Mouse (Mus musculus) lung, embryonic 15.5 days (tissue): ENCODE measurements at regions not wholly inside any gene's neighbourhood (a gene's known extent, or its start where the extent isn't known, plus 50 kb on each side); places are given as distances from the start of the nearest gene placed in this dataset.

Source experiments
- ATAC-seq: fragments of 200-750 bp; cut with Nextera tagmentation; 2 replicates; pipeline ENCODE4 v1.8.0; 2017; ENCODE audit warnings: moderate number of reproducible peaks, borderline replicate concordance; ENCODE audit not compliant: low FRiP score, low TSS enrichment; ENCODE audit errors: extremely low read depth
- H3K27ac ChIP-seq: fragments of 300-500 bp; sonication (generic); 2 replicates; pipeline ENCODE4 v1.5.1; 2015; ENCODE audit warnings: moderate library complexity, mild to moderate bottlenecking, inconsistent platforms
- H3K27me3 ChIP-seq: fragments of 300-500 bp; sonication (generic); 2 replicates; pipeline ENCODE4 v1.6.1; 2015; ENCODE audit warnings: inconsistent platforms
- H3K36me3 ChIP-seq: fragments of 300-500 bp; sonication (generic); 2 replicates; pipeline ENCODE4 v1.6.1; 2015; ENCODE audit warnings: inconsistent platforms
- H3K4me1 ChIP-seq: fragments of 300-500 bp; sonication (generic); 2 replicates; pipeline ENCODE4 v1.6.1; 2015; ENCODE audit warnings: inconsistent platforms
- H3K4me2 ChIP-seq: fragments of 300-500 bp; sonication (generic); 2 replicates; pipeline ENCODE4 v1.6.1; 2015; ENCODE audit warnings: inconsistent platforms, mild to moderate bottlenecking, moderate library complexity
- H3K4me3 ChIP-seq: fragments of 300-500 bp; sonication (generic); 2 replicates; pipeline ENCODE4 v1.5.1; 2015; ENCODE audit warnings: mild to moderate bottlenecking, inconsistent platforms
- H3K9ac ChIP-seq: fragments of 300-500 bp; sonication (generic); 2 replicates; pipeline ENCODE4 v1.6.1; 2015; ENCODE audit warnings: inconsistent platforms
- H3K9me3 ChIP-seq: fragments of 300-500 bp; sonication (generic); 2 replicates; pipeline ENCODE4 v1.6.1; 2016; ENCODE audit warnings: inconsistent platforms
- WGBS: fragments of 180-500 bp; shearing (Covaris S2); methylation state at CpG from one replicate; pipeline ENCODE4 v1.1.7; 2015; 5-methylcytosine and 5-hydroxymethylcytosine counted together

- Histone ChIP-seq H3K4me1 (no peaks in the 10 kb centered on the region), H3K9ac (no peak overlapping the region), H3K36me3 (no peaks in the 10 kb centered on the region), H3K9me3 (no peaks in the 10 kb centered on the region), H3K27ac (no peak overlapping the region), H3K4me3 (no peak overlapping the region), H3K4me2 (no peak overlapping the region), H3K27me3 (no peaks in the 10 kb centered on the region)
- no peak for ATAC-seq
- 80% methylated on average over 2 of the region's 2 CpGs for WGBS
Observed at GRCm38 (mm10) chr12:6046110-6046509, 670.6 kb upstream of the Klhl29 start.

DNA sequence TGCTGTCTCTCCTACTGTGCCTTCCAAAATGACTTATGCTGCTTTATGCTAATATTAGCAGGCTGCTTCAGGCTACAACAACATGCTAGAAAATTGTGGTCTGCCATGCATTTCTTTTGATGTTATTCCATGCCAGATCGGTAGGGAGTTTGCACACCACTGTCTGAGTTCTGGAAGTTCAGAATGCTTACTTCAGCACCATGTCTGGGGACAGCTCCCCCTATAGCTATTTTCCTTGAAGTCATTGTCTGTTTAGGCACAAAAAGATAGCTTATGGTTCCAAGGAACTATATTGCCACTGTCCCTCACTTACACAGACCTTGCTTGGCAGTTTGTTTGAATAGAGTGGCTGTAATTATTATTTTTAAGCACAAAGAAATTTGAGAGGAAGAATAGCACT lies 666.8 kb upstream of the Klhl29 start:
- WGBS: 15% methylated on average over 1 of the region's 1 CpGs
- H3K9ac ChIP-seq: no peak overlapping the region
- no peak for ATAC-seq

GRCm38 (mm10) chr12:6024111-6024510 lies 648.6 kb upstream of the Klhl29 start:
- no peaks in the 10 kb centered on the region for H3K4me1 ChIP-seq
- H3K27me3 ChIP-seq: no peaks in the 10 kb centered on the region
- H3K27ac ChIP-seq: no peak overlapping the region
- H3K4me2 ChIP-seq: no peak overlapping the region
- no peak for ATAC-seq
- no peaks in the 10 kb centered on the region for H3K9me3 ChIP-seq
- no peaks in the 10 kb centered on the region for H3K36me3 ChIP-seq
- no peak overlapping the region for H3K4me3 ChIP-seq
- no peak overlapping the region for H3K9ac ChIP-seq
- 72% methylated on average over 3 of the region's 3 CpGs for WGBS

More for the DNA sequence above, 666.8 kb upstream of the Klhl29 start:
- Histone ChIP-seq H3K27ac (no peak overlapping the region), H3K4me1 (no peaks in the 10 kb centered on the region), H3K4me3 (no peak overlapping the region), H3K27me3 (no peaks in the 10 kb centered on the region), H3K4me2 (no peak overlapping the region), H3K9me3 (no peaks in the 10 kb centered on the region), H3K36me3 (no peaks in the 10 kb centered on the region)

DNA sequence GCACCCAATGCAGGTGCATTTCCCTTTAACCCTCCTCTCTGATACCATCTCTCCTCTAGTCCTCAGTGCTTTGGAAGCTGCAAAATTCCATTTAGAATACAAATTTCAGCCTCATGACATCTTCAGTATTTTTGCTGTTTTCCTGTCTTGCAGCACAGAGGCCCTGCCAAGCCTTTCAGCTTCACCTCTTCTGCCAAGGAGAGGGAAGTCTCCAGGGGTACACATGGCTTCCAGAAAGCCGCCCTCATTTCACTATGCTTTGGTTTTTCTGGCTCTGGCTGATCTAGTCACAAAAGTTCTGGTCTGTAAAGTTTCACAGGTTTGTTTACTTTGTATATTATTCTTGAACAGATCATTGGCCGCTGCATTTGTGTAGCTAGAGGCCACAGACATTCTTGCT lies 647.0 kb upstream of the Klhl29 start:
- Histone ChIP-seq H3K27ac (no peak overlapping the region), H3K36me3 (no peaks in the 10 kb centered on the region), H3K4me1 (no peaks in the 10 kb centered on the region), H3K27me3 (no peaks in the 10 kb centered on the region), H3K9me3 (no peaks in the 10 kb centered on the region), H3K4me2 (no peak overlapping the region), H3K4me3 (no peak overlapping the region), H3K9ac (no peak overlapping the region)
- ATAC-seq: no peak
- 64% methylated on average over 2 of the region's 2 CpGs for WGBS

GRCm38 (mm10) chr12:6000961-6001360 lies 625.5 kb upstream of the Klhl29 start:
- no peak overlapping the region for H3K4me3 ChIP-seq
- ATAC-seq: no peak
- no peaks in the 10 kb centered on the region for H3K9me3 ChIP-seq
- H3K4me2 ChIP-seq: no peak overlapping the region
- H3K9ac ChIP-seq: no peak overlapping the region
- no peak overlapping the region for H3K27ac ChIP-seq
- no peaks in the 10 kb centered on the region for H3K36me3 ChIP-seq
- H3K27me3 ChIP-seq: no peaks in the 10 kb centered on the region
- H3K4me1 ChIP-seq: no peaks in the 10 kb centered on the region
- WGBS: 60% methylated on average over 3 of the region's 3 CpGs

DNA sequence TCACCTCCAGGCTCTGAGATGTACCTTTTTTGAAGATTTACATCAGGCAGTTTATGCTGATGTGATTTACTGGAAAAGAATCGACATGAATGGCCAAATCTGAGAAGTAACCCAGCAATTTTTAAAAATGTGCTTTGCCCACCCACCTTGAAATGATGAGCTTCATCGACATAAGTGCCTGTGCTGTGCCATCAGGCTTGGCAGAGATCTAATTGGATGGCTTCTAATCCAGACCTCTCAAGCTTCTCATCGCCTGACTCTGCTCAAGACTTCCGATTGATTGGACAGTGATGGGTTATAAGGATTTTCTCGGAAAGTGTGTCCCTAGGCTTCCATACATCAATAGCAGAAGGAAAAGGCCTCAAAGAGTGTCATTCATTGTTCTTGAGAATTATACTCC lies 621.9 kb upstream of the Klhl29 start:
- H3K4me3 ChIP-seq: no peak overlapping the region
- no peaks in the 10 kb centered on the region for H3K9me3 ChIP-seq
- no peaks in the 10 kb centered on the region for H3K36me3 ChIP-seq
- no peak overlapping the region for H3K4me2 ChIP-seq
- WGBS: 83% methylated on average over 5 of the region's 5 CpGs
- H3K27me3 ChIP-seq: no peaks in the 10 kb centered on the region
- no peak overlapping the region for H3K27ac ChIP-seq
- H3K9ac ChIP-seq: no peak overlapping the region
- no peaks in the 10 kb centered on the region for H3K4me1 ChIP-seq
- no peak for ATAC-seq

GRCm38 (mm10) chr12:5996672-5997071 lies 621.2 kb upstream of the Klhl29 start:
- WGBS: 68% methylated on average over 6 of the region's 6 CpGs
- Histone ChIP-seq H3K4me3 (no peak overlapping the region), H3K4me2 (no peak overlapping the region), H3K4me1 (no peaks in the 10 kb centered on the region), H3K9me3 (no peaks in the 10 kb centered on the region), H3K27me3 (no peaks in the 10 kb centered on the region), H3K9ac (no peak overlapping the region), H3K27ac (no peak overlapping the region), H3K36me3 (no peaks in the 10 kb centered on the region)
- no peak for ATAC-seq

GRCm38 (mm10) chr12:5983937-5984610 lies 608.6 kb upstream of the Klhl29 start:
- Histone ChIP-seq H3K4me3 (no peak overlapping the region), H3K9me3 (no peaks in the 10 kb centered on the region), H3K4me1 (no peaks in the 10 kb centered on the region), H3K9ac (no peak overlapping the region), H3K27ac (no peak overlapping the region), H3K36me3 (no peaks in the 10 kb centered on the region), H3K4me2 (no peak overlapping the region), H3K27me3 (no peaks in the 10 kb centered on the region)
- ATAC-seq: no peak
- 35% methylated on average over 13 of the region's 13 CpGs for WGBS

DNA sequence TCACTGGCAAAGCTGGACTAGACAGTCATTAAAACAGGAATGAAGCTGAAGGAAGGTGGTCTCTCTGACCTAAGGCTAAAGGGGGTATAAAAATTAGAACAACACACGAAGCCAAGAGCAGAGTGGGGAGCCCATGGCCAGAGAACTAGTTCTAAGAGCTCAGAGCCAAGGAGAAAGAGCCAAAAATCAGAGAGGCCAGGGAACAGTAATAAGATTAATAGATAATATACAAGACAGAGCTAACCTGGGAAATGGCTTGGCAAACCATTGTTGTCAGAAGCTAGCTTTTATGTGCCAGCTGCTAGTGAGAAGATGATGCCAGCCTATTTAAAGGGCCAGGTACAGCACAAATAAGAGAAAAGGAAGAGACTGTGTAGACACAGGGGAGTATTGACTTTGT lies 606.6 kb upstream of the Klhl29 start:
- Histone ChIP-seq H3K4me3 (no peak overlapping the region), H3K9me3 (no peaks in the 10 kb centered on the region), H3K4me1 (no peaks in the 10 kb centered on the region), H3K9ac (no peak overlapping the region), H3K27me3 (no peaks in the 10 kb centered on the region), H3K27ac (no peak overlapping the region), H3K4me2 (no peak overlapping the region), H3K36me3 (no peaks in the 10 kb centered on the region)
- no peak for ATAC-seq
- WGBS: 56% methylated on average over 1 of the region's 1 CpGs

- ATAC-seq: no peak
- Histone ChIP-seq H3K4me1 (no peaks in the 10 kb centered on the region), H3K27ac (no peak overlapping the region), H3K27me3 (no peaks in the 10 kb centered on the region), H3K4me2 (no peak overlapping the region), H3K9ac (no peak overlapping the region), H3K36me3 (no peaks in the 10 kb centered on the region), H3K9me3 (no peaks in the 10 kb centered on the region), H3K4me3 (no peak overlapping the region)
- 85% methylated on average over 4 of the region's 4 CpGs for WGBS
Observed at GRCm38 (mm10) chr12:5975926-5976325, 600.4 kb upstream of the Klhl29 start.

- ATAC-seq: no peak
- Histone ChIP-seq H3K36me3 (no peaks in the 10 kb centered on the region), H3K9ac (no peak overlapping the region), H3K27me3 (no peaks in the 10 kb centered on the region), H3K27ac (no peak overlapping the region), H3K9me3 (no peaks in the 10 kb centered on the region), H3K4me1 (no peaks in the 10 kb centered on the region), H3K4me2 (no peak overlapping the region), H3K4me3 (no peak overlapping the region)
- 65% methylated on average over 4 of the region's 4 CpGs for WGBS
Observed at GRCm38 (mm10) chr12:5969556-5969955, 594.1 kb upstream of the Klhl29 start.

DNA sequence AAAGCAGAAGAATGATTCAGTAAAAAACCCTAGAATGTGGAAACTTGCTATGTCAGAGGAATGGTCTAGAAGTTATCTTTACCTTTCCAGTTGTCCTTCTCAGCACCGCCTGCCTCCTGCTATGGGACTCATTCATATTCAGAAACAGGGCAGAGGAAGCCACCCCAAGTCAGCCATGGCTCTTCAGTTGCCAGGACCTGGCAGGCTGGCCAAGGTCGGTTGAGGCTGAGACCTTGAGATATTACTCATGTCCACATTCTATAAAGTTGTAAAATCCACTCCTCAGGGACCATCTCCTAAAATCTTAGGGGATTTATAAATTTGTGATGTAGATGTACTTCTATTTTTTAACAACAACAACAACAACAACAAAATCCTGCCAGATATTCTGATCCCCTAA lies 580.7 kb upstream of the Klhl29 start:
- no peak overlapping the region for H3K4me3 ChIP-seq
- no peaks in the 10 kb centered on the region for H3K27me3 ChIP-seq
- no peaks in the 10 kb centered on the region for H3K4me1 ChIP-seq
- ATAC-seq: no peak
- H3K27ac ChIP-seq: no peak overlapping the region
- H3K9ac ChIP-seq: no peak overlapping the region
- H3K9me3 ChIP-seq: no peaks in the 10 kb centered on the region
- 70% methylated on average over 2 of the region's 2 CpGs for WGBS
- H3K36me3 ChIP-seq: no peaks in the 10 kb centered on the region
- H3K4me2 ChIP-seq: no peak overlapping the region

GRCm38 (mm10) chr12:5955564-5955963 lies 580.1 kb upstream of the Klhl29 start:
- no peak overlapping the region for H3K27ac ChIP-seq
- no peak overlapping the region for H3K9ac ChIP-seq
- no peaks in the 10 kb centered on the region for H3K9me3 ChIP-seq
- no peaks in the 10 kb centered on the region for H3K4me1 ChIP-seq
- H3K4me3 ChIP-seq: no peak overlapping the region
- no peak for ATAC-seq
- no peaks in the 10 kb centered on the region for H3K36me3 ChIP-seq
- 76% methylated on average over 5 of the region's 5 CpGs for WGBS
- H3K27me3 ChIP-seq: no peaks in the 10 kb centered on the region
- no peak overlapping the region for H3K4me2 ChIP-seq
